Mouse (Mus musculus) liver, embryonic 13.5 days (tissue): ENCODE measurements around the gene Gopc. TPM values are rescaled to one million over a fixed set of nuclear protein-coding genes. Genes with fewer than 3 reads are reported as not detected.

Source experiments
- ATAC-seq: fragments of 200-750 bp; cut with Nextera tagmentation; 2 replicates; pipeline ENCODE4 v1.8.0; 2017; ENCODE audit warnings: low read depth, mild to moderate bottlenecking, moderate number of reproducible peaks, moderate library complexity
- DNase-seq: peaks from one replicate; pipeline ENCODE4 v3.0.0; 2022
- H3K27ac ChIP-seq: fragments of 300-500 bp; sonication (generic); 2 replicates; pipeline ENCODE4 v1.5.1; 2015; ENCODE audit warnings: moderate library complexity, mild to moderate bottlenecking, inconsistent platforms
- H3K27me3 ChIP-seq: fragments of 300-500 bp; sonication (generic); 2 replicates; pipeline ENCODE4 v1.6.1; 2015; ENCODE audit warnings: mild to moderate bottlenecking, inconsistent platforms
- H3K36me3 ChIP-seq: fragments of 300-500 bp; sonication (generic); 2 replicates; pipeline ENCODE4 v1.6.1; 2015; ENCODE audit warnings: mild to moderate bottlenecking, inconsistent platforms
- H3K4me1 ChIP-seq: fragments of 300-500 bp; sonication (generic); replicated peaks from 2 replicates; pipeline ENCODE4 v1.6.1; 2015; ENCODE audit warnings: inconsistent platforms
- H3K4me2 ChIP-seq: fragments of 300-500 bp; sonication (generic); 2 replicates; pipeline ENCODE4 v1.6.1; 2015; ENCODE audit warnings: inconsistent platforms, mild to moderate bottlenecking, moderate library complexity
- H3K4me3 ChIP-seq: fragments of 300-500 bp; sonication (generic); replicated peaks from 2 replicates; pipeline ENCODE4 v1.5.1; 2015; ENCODE audit warnings: mild to moderate bottlenecking, inconsistent platforms
- H3K9ac ChIP-seq: fragments of 300-500 bp; sonication (generic); 2 replicates; pipeline ENCODE4 v1.6.1; 2015; ENCODE audit warnings: mild to moderate bottlenecking, inconsistent platforms
- H3K9me3 ChIP-seq: fragments of 300-500 bp; sonication (generic); replicated peaks from 2 replicates; pipeline ENCODE4 v1.6.1; 2016; ENCODE audit warnings: inconsistent platforms
- WGBS: fragments of 180-500 bp; shearing (Covaris S2); methylation state at CpG from one replicate; pipeline ENCODE4 v1.1.7; 2015; ENCODE audit not compliant: insufficient replicate concordance; 5-methylcytosine and 5-hydroxymethylcytosine counted together
- polyA plus RNA-seq: library from polyadenylated mRNA; unstranded; fragments of >200 nt; fragmentation: Nextera tagmentation; extraction: Ambion mirVana; gene quantifications from 2 replicates; pipeline ENCODE4 v1.2.1, GENCODE M21; 2015

The Gopc gene
- polyA plus RNA-seq, result 4.5 and 6.0 TPM in 2 replicates

DNA sequence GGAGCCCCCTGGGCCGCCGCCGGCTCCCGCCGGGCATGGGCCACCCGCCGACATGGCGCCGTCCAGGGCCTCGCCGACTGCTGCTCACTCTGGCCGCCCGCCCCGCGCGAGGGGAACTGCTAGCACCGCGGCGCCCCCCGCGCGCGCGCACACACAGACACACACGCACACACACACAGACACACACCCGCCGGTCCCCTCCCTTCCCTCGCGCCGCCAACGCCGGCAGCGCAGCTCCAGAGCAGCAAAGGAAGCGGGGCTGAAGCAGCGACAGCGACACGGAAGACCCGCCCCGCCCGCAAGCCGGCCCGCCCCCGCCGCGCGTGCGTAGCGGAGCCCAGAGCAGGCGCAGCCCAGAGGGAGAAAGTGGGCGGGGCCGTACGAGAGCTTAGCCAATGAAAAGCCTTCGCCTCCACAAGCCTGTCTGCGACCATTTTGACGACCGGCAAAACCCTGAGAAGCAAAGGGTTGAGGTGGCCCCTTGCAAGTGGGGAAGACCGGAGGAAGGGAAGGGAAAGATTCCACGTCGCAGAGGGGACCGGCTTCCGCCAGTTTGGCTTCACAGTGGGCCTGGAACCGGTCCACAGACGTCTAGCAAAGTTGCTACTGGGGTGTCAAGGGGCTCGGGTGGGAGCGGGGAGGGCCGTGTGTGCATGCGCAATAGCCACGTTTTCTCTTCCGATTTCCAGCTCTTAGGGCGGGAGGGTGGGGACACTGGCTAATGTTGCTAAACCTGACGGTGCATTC, at the start of gene Gopc:
Gene Gopc (minus strand): TSS at position 280 of the 747 bp plus-strand sequence.
- ATAC-seq (peak; percentile 97), DNase-seq (peak; percentile 94)
- Histone ChIP-seq H3K4me3 (peak within 1 kb of the TSS; percentile 97), H3K4me1 (peaks cover 36% of the 10 kb centered on the region), H3K9me3 (no peaks in the 10 kb centered on the region), H3K9ac (peak within 1 kb of the TSS; percentile 95), H3K27me3 (no peaks in the 10 kb centered on the region), H3K27ac (peak within 1 kb of the TSS; percentile 89), H3K4me2 (peak within 1 kb of the TSS; percentile 90), H3K36me3 (no peaks in the 10 kb centered on the region)
- WGBS, result under 1% methylated on average over 62 of the region's 71 CpGs

DNA sequence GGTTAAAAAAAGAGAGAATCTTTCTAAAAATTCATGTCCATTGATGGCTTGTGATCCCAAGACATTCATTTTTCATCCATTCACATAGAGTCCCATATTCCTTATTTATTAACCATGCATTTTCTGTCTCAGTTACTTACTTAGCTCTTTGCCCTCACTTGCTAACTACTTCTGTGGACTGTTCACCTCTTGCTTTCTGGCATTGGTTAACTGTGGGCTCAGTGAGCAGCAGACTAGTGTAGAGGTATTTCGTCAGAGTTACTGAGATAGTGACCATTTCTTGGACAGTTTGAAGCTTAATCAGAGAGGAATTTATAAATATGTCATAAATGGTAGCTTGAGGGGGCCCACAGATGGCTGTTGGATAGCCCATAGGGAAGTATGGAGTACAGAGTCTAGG, 49.0 kb upstream of the Gopc start:
- H3K36me3 ChIP-seq, result peaks cover 56% of the 10 kb centered on the region
- H3K9me3 ChIP-seq, result no peaks in the 10 kb centered on the region
- peaks cover 11% of the 10 kb centered on the region; the same call in 1 of the 2 replicates for H3K4me1 ChIP-seq
- no peak overlapping the region for H3K4me2 ChIP-seq
- H3K9ac ChIP-seq, result no peak overlapping the region
- H3K27me3 ChIP-seq, result no peaks in the 10 kb centered on the region
- no peak overlapping the region for H3K27ac ChIP-seq
- ATAC-seq, result no peak
- 71% methylated on average over 1 of the region's 1 CpGs for WGBS
- H3K4me3 ChIP-seq, result no peak overlapping the region
- no peak for DNase-seq

DNA sequence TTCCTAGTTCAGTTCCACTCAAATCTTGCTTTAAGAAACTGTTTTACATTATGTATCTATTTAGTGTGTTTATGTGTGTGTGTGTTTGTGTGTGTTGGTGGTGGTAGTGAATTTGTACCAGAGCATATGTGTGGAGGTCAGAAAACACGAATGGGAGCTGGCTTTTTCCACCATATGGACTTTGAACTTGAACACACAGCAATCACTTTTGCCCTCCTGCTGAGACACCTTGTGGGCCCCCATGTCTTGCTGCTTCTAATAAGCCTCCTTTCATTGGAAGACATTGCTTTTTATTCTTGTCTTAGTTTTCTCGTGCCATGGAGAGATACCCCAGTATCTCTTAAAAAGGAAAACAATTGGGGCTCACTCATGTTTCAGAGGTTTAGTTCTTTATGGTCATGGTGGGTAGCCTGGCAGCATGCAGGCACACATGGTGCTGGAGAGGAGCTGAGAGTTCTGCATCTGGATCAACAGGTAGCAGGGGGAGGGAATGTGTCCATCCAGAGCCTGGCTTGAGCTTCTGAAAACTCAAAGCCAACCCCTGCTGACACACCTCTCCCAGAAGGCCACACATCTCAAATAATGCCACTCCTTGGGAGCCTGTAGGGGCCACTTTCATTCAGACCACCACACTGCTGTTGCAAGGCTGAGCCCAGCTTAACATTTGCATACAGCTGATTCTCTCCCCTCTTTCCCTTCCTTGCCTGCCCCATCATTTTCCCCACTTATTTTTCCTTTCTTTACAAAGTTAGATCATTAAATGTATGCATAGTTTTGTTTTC, 45.9 kb upstream of the Gopc start:
- no peak overlapping the region for H3K4me3 ChIP-seq
- ATAC-seq, result no peak
- peaks cover 15% of the 10 kb centered on the region; the same call in 1 of the 2 replicates for H3K4me1 ChIP-seq
- no peak overlapping the region for H3K27ac ChIP-seq
- H3K9ac ChIP-seq, result no peak overlapping the region
- WGBS, result 58% methylated on average over 2 of the region's 2 CpGs
- no peaks in the 10 kb centered on the region for H3K9me3 ChIP-seq
- no peak overlapping the region for H3K4me2 ChIP-seq
- no peaks in the 10 kb centered on the region for H3K27me3 ChIP-seq
- no peak for DNase-seq
- H3K36me3 ChIP-seq, result peaks cover 29% of the 10 kb centered on the region

DNA sequence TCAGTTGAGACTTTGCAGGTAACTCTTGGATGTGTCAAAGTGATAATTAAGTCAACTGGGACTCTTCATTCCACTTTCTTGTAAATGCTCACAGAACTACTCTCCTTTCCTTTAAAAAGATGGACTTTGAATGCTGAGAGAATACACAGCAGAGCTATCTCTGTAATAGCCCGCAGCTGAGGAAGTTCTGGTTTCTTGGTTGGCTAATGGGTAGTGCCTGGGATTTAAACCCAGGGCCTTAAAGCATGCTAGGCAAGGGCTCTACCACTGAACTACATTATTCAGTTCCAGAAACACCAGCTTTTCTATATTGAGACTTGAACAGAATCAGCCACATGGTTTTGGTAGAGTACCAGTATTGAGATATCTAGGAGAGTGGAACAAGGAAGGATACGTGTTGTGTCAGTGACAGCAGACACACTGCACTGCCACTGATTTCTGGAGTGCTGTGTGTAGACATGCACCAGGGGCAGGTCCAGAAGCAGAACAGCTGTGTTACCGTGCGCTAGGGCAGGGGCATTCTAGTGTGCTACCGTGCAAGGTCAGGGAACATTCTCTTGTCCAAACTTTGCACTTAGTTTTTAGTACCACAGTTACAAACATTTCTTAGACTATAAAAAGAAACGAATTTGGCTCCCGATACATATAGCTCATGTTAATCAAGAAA, 44.5 kb upstream of the Gopc start:
- DNase-seq (no peak), ATAC-seq (no peak)
- Histone ChIP-seq H3K9me3 (no peaks in the 10 kb centered on the region), H3K27me3 (no peaks in the 10 kb centered on the region), H3K4me3 (no peak overlapping the region), H3K4me2 (no peak overlapping the region), H3K4me1 (peaks cover 23% of the 10 kb centered on the region), H3K36me3 (peaks cover 20% of the 10 kb centered on the region), H3K27ac (no peak overlapping the region), H3K9ac (no peak overlapping the region)
- WGBS, result 74% methylated on average over 7 of the region's 7 CpGs

DNA sequence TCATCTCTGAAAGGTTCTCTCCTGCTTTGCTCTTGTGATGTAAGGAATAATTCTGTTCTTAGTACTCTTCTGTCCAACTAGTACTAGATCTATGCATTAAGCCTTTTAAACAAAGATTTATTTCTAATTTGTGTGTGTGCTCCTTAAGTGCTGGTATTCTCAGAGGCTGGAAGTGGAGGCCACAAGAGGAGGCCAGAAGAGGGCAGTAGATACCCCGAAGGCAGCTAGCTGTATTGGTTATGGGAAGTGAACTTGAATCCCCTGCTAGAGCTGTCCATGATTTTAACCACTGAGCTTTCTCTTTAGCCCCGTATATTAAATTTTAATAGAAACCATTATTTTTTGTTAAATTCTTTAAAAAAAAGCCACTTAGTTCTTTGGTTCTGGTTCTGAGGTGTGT, 41.2 kb upstream of the Gopc start:
- 50% methylated on average over 2 of the region's 2 CpGs for WGBS
- Histone ChIP-seq H3K9ac (no peak overlapping the region), H3K4me1 (peaks cover 50% of the 10 kb centered on the region), H3K9me3 (no peaks in the 10 kb centered on the region), H3K36me3 (0 out of 2 replicates have a peak, but pooled peaks cover 7% of the 10 kb centered on the region), H3K27ac (no peak overlapping the region), H3K4me2 (no peak overlapping the region), H3K27me3 (no peaks in the 10 kb centered on the region), H3K4me3 (no peak overlapping the region)
- DNase-seq, result no peak
- ATAC-seq, result no peak

DNA sequence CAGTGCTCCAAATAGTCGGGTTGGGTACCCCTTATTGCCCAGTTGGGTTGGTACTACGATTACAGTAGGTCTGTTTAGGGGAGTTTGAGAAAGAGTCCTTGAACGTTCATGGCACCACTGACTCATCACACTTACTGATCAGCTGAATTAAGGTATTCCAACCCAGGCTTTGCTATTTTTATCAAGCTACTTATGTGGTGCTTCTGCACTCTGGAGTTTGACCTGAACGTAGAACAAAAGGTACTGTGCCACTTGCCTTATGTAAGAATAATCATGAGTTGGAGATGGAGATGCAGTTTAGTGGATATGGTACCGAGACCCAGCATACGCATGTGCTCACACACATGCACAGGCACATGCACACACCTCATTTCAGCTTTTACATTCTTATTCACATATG, 39.8 kb upstream of the Gopc start:
- Histone ChIP-seq H3K4me3 (no peak overlapping the region), H3K9me3 (no peaks in the 10 kb centered on the region), H3K4me2 (no peak overlapping the region), H3K9ac (no peak overlapping the region), H3K36me3 (0 out of 2 replicates have a peak, but pooled peaks cover 7% of the 10 kb centered on the region), H3K27ac (no peak overlapping the region), H3K27me3 (no peaks in the 10 kb centered on the region), H3K4me1 (peaks cover 48% of the 10 kb centered on the region)
- ATAC-seq, result no peak
- 73% methylated on average over 6 of the region's 6 CpGs for WGBS
- no peak for DNase-seq

DNA sequence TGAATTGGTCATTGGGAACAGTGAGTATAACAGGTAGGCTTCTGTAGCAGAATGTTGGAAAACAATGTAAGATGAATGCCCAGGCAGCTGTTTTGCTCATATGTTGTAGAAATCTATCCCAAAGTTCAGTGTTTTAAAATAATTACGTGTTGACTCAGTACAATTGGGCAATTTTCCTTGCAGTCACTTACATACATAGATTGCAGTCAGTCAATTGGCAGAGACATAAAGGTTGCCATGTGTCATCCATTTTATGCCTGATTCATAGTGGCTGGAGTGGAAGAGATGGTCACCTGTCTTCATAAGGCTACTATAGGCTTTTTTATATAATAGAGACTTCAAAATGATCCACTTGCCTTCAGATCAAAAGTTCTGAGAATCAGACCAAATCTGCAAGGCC, 38.6 kb upstream of the Gopc start:
- peaks cover 51% of the 10 kb centered on the region for H3K4me1 ChIP-seq
- no peaks in the 10 kb centered on the region for H3K9me3 ChIP-seq
- no peak overlapping the region for H3K4me2 ChIP-seq
- no peaks in the 10 kb centered on the region for H3K27me3 ChIP-seq
- H3K9ac ChIP-seq, result peak overlapping the region; percentile 26; the same call in 1 of the 2 replicates
- H3K4me3 ChIP-seq, result no peak overlapping the region
- H3K27ac ChIP-seq, result no peak overlapping the region
- ATAC-seq (no peak), DNase-seq (no peak)
- H3K36me3 ChIP-seq, result 0 out of 2 replicates have a peak, but pooled peaks cover 7% of the 10 kb centered on the region
- WGBS, result 63% methylated on average over 1 of the region's 1 CpGs

DNA sequence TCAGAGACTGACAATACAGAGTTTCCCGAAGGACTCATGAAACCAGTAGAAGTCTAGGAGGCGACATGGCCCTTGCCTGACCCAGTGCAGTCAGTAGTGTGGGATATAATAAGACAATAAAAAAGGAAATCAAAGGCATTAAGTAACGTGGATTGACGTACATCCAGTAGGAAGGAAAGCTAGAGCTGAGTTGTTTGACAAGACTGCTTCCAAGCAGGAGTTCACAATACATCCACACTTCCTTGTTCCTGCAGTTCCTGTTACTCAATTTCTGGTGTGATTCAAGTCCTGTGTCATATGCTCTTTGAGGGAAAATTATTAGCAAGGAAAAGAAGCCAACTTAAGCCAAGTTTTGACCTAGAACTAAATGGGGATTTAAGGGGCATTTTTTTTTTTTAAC, 37.5 kb upstream of the Gopc start:
- peak overlapping the region; percentile 94 for H3K9ac ChIP-seq
- ATAC-seq (no peak), DNase-seq (no peak)
- H3K4me1 ChIP-seq, result peaks cover 54% of the 10 kb centered on the region
- no peaks in the 10 kb centered on the region for H3K27me3 ChIP-seq
- H3K9me3 ChIP-seq, result no peaks in the 10 kb centered on the region
- WGBS, result 67% methylated on average over 4 of the region's 4 CpGs
- 0 out of 2 replicates have a peak, but pooled peaks cover 7% of the 10 kb centered on the region for H3K36me3 ChIP-seq
- peak overlapping the region; percentile 99 for H3K4me3 ChIP-seq
- peak overlapping the region; percentile 87 for H3K4me2 ChIP-seq
- no peak overlapping the region for H3K27ac ChIP-seq

DNA sequence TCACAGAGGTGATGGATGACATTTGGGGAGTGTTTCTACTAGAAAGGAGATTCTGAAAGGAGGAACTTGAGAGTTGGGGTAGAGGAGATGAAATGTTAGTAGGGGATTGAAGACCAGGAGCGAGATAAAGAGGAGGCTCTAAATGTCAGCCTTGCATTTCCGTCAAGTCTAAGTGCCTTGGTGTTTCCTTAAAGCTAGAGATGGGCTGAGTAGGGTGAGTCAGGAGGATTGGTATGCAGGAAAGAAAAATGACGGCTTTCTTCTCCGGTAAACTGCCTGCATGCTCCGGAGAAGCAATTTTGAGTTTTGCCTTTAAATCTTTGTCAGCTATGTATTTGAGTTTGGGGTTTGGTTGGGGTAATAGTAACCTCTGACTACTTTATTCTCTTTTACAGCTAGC, 37.0 kb upstream of the Gopc start:
- 27% methylated on average over 5 of the region's 5 CpGs for WGBS
- no peaks in the 10 kb centered on the region for H3K9me3 ChIP-seq
- ATAC-seq (no peak), DNase-seq (no peak)
- peak overlapping the region; percentile 94 for H3K9ac ChIP-seq
- no peaks in the 10 kb centered on the region for H3K27me3 ChIP-seq
- H3K4me1 ChIP-seq, result peaks cover 54% of the 10 kb centered on the region
- 0 out of 2 replicates have a peak, but pooled peaks cover 7% of the 10 kb centered on the region for H3K36me3 ChIP-seq
- peak overlapping the region; percentile 87 for H3K4me2 ChIP-seq
- no peak overlapping the region for H3K27ac ChIP-seq
- peak overlapping the region; percentile 99 for H3K4me3 ChIP-seq

DNA sequence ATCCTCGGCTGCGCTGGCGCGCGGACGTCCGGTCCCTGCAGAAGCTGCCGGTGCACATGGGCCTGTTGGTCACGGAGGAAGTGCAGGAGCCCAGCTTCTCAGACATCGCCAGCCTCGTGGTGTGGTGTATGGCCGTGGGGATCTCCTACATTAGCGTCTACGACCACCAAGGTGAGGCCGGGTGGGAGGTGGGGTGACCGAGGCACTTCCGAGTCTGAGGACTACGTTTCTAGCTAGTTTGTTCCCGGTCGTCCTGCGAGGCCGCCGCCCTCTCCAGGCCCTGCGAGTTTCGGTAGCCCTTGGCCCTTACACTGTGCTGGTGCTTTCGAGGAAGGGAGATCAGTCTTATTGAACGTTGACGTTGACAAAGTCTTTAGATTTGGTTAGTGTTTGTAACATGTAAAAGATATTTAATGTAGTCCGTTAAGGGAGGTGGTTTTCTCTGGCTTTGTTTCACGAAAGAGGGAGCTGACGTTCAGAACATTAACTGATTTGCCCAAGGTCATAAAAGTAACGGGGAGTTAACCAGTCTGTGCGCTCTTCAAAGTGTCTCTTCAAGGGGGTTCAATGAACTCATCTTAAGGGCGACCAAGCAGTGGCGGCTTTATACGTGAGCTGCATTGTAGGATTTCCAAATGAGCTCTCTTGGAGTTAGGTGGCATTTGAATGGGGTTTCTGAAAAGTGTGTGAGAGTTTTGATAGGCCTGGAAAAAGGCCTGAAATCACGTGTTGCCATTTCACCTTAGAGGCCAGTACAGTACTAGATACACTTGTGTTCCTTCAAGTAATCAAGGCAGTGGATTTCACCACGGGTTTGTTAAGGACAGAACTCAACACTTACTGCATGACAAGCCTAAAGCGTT, 36.3 kb upstream of the Gopc start:
- H3K4me1 ChIP-seq, result peaks cover 51% of the 10 kb centered on the region
- H3K27me3 ChIP-seq, result no peaks in the 10 kb centered on the region
- 0 out of 2 replicates have a peak, but pooled peaks cover 7% of the 10 kb centered on the region for H3K36me3 ChIP-seq
- H3K27ac ChIP-seq, result peak overlapping the region; percentile 83
- H3K9me3 ChIP-seq, result no peaks in the 10 kb centered on the region
- DNase-seq (no peak), ATAC-seq (0 out of 2 replicates have a peak, but pooled peaks have one; percentile 24)
- H3K4me3 ChIP-seq, result peak overlapping the region; percentile 99
- WGBS, result 1% methylated on average over 39 of the region's 39 CpGs
- peak overlapping the region; percentile 94 for H3K9ac ChIP-seq
- peak overlapping the region; percentile 87 for H3K4me2 ChIP-seq
